Mouse (Mus musculus) bone marrow macrophage, adult 2 months (primary cell): ENCODE results near the gene Iars.

Experiments used
- CTCF ChIP-seq: IDR thresholded peaks from 2 replicates; pipeline ENCODE4 v1.5.1; 2012; ENCODE audit warnings: low read depth, mild to moderate bottlenecking, low read length, moderate library complexity
- POLR2A ChIP-seq: IDR thresholded peaks from 2 replicates; pipeline ENCODE4 v1.6.1; 2012; ENCODE audit warnings: mild to moderate bottlenecking, low read depth, low read length, borderline replicate concordance

DNA sequence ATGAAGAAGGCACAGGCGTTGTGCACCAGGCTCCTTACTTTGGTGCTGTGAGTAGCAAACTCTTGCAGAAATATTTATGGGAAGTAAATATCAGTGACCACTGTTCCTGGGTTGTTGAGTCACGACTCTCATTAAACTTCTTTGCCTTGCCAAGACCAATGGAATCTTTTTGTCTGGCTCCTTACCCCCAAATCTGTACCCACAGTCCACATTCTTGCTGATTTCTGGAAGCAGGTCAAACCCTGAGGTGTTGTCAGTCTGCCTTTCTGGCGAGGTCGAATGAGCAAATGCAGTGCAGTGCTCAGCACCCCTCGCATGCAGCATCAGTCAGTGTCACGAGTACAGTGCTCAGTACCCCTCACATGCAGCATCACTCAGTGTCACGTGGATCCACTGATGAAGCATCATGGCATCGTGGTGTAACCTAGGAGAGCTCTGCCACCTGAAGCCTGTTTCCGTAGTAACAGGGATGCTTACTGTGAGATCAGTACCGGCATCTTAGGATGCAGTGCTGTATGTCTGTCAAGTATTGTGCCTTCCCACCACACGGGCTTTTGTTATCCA, 21.4 kb downstream of the Iars start:
- TF ChIP-seq POLR2A (no peak), CTCF (no peak)
